Mouse (Mus musculus) gastrocnemius, adult 18-20 months (tissue): ENCODE results near the gene Mpp4. TPM values are rescaled to one million over a fixed set of nuclear protein-coding genes. Genes with fewer than 3 reads are reported as not detected.

Experiments used
- DNase-seq: peaks from one replicate; pipeline ENCODE4 v3.0.0; 2021; ENCODE audit warnings: low spot score
- total RNA-seq, 2 experiments: library from RNA; stranded (reverse); gene quantifications; 2 replicates each; pipeline ENCODE4 v1.2.3; 2021

Mpp4 gene
- total RNA-seq, 2 experiments from 2014 or later: 0.09 to 0.14 TPM

- DNase-seq: no peak
These were observed 4.7 kb upstream of the Mpp4 start for GRCm38 (mm10) chr1:59167654-59168425.

DNA sequence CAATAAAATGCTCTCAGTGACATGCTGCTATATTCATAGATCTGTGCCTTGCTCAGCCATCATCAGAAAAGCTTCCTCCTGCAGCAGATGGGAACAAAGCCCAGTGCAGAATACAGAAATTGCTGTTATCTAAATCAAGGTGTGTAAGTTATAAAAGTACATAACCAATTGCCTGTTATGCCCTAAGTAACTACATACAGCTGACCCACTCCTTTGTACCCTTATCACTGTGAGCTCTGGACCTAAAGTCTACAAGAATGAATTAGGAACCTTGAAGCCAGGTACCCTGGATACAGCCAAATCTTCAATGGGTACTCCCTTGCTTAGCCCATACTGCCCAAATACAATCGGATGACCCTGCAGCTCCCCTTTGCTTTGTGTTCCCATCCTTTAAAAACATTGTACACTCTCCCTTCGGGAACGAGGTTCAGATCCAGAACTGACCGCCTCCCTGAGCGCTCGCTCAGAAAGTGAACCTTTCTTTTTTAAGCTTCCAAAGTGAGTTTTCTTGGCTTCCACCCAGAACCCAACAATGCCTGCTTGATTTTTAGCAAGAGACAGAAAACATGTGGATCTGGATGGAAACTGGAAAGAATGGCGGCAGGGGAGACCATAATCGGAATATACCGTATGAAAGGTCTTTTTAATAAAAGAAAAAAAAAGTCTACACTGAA, 3.2 kb upstream of the Mpp4 start:
- DNase-seq: no peak

DNA sequence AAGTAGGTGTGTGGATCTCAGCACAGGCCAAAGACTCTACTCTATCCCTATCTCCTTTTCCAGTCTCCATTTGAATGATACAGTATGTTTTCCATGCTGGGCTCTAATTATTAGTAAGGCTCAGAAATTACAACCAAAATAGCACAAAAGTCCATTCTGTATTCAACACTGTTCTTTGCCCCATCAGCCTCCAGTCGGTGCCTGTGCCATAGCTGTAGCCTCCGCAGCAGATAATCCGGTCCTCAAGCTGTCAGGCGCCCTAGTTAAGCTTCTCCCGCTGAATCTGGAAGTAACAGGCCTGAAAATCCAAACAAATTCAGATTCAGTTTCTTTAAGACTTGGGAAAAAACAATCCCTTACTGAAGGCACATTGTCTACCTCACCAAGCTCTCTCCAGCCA, 729 bp upstream of the Mpp4 start:
- no peak for DNase-seq

GRCm38 (mm10) chr1:59162309-59163024, 722 bp downstream of the Mpp4 start:
- no peak for DNase-seq

GRCm38 (mm10) chr1:59161396-59161795, 1.8 kb downstream of the Mpp4 start:
- no peak for DNase-seq

DNA sequence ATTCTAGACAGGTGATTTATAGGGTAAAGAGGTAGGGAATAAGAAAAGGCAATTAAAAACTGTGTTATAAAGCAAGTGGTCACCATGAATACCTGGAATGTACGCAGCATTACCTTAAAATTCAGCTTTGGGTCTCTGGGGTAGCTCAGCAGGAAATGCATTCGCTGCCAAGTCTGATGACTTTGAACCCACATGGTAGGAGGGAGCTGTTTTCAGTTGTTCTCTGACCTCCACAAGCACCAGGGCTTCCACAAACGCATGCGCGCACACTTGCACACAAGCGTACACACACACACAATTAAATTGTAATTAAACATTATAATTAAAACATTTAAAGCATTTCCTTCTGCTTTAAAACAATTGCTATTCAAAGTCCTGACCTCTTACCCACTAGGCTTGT, 2.3 kb downstream of the Mpp4 start:
- no peak for DNase-seq

GRCm38 (mm10) chr1:59159136-59159535, 4.1 kb downstream of the Mpp4 start:
- no peak for DNase-seq

DNA sequence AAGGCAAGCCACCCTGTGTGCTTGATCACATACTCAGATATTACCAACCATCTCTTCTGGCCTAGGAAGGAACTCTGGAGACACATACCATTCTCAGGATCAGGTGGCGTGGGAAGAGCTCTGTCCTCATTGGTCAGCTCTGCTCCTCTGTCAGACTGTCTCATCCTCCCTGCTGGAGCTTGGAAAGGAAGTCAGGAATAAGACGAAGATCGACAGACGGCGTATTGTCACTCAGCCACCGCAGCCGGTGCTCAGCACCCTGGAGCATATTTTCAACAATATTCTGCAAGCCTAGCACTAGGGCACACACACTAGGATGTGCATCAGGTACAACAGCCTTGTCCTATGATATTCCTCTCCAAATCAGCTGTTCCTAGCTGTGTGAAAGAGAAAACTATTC, 4.7 kb downstream of the Mpp4 start:
- DNase-seq: no peak

GRCm38 (mm10) chr1:59157846-59158245, 5.3 kb downstream of the Mpp4 start:
- no peak for DNase-seq

DNA sequence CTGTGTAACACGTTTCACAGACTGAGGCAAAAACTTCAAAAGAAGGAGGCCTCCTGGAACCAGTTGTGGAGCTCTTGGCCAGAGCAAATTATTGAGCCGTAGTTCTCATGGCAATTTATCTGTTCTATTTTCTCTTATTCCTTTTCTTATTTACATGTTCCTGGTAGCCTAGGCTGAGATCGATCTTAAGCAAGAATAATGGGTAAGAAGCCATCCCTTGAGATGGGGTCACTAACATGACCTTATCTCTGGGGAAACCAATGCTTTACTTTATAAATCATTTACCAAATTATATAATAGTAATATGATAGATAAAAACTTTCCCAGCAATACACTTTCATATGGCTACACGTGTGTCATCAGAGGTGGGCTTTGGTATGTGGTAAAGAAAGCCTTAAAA, 10.8 kb downstream of the Mpp4 start:
- no peak for DNase-seq

GRCm38 (mm10) chr1:59150542-59150941, 12.6 kb downstream of the Mpp4 start:
- DNase-seq: no peak

- DNase-seq: peak; percentile 9
These were observed 18.6 kb downstream of the Mpp4 start for GRCm38 (mm10) chr1:59144543-59144942.

GRCm38 (mm10) chr1:59142809-59143208, 20.4 kb downstream of the Mpp4 start:
- DNase-seq: peak; percentile 55

DNA sequence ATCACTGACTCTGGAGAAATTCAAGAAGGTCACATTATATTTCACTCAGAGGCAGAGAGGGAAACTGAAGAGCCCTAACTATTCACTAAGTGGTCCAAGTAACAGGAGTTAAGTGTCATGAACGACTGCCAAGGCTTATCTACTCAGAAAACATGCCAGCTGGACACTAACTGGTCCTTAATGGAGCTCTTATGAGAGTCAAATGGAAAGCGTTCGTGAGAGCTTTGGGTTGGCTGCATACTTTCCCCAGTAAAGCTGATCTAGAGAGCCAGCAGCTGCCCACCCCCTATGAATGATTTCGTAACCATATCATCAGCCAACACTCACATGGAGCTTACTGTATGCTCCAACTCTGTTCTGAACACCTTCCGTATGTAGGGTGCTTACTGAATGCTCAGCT, 28.8 kb downstream of the Mpp4 start:
- no peak for DNase-seq

DNA sequence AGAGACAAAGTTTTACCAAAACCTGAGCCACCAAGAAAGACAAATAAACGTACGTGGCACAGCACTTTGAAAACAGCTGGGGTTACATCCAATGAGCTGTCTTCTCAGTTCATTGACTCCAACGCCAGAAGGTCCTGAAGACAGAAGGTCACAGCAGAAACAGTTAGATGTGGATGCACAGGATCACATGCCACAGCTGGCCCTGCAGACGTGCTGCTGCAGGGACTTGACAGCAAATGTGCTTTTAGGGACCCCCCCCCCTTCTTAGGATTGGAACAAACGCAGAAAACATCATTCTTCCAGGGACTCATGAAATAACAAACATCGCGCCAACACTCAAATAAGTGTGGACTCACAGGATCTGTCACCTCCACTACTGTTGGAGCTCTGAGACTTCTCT, 34.3 kb downstream of the Mpp4 start:
- DNase-seq: no peak

DNA sequence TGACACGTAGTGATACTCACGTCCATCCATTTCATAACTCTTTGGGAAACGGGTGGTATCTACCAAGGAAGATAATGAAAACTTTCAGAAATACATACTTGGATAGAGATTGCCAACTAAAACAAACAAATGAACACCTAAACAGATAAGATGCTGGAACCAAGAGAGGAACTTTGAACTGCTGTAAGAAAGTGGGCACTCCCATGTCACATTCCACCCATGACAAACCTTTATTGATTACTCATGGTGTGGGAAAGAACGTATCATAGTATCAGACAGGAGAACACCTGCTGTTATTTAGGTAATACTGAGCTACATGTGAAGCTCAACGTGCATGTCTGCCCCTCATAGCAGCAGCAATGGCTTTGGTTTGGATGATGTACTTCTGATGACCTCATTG, 37.6 kb downstream of the Mpp4 start:
- no peak for DNase-seq

- peak; percentile 86 for DNase-seq
These were observed 43.3 kb downstream of the Mpp4 start, which contains the start of gene Tmem237 for GRCm38 (mm10) chr1:59119720-59120457. Gene Tmem237 (minus strand): TSS chr1:59120408.

GRCm38 (mm10) chr1:59110524-59110923, 52.7 kb downstream of the Mpp4 start:
- DNase-seq: no peak

DNA sequence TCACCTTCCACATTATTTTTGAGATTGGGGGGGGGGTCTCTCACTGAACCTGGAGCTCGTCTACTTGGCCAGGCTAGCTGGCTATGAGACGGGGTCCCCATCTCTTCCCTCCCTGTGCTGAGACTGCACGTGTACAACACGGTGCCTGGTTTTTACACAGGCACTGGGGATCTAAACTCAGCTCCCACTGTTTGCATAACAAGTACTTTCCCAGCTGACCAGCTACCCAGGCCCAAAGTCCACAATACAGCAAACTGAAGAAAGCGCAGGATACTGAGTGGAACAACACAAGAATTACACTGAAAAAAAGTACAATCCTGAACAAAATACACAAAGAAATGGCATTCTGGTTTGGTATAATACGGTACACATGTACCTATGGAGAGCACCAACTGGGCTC, 61.1 kb downstream of the Mpp4 start:
- DNase-seq: no peak

DNA sequence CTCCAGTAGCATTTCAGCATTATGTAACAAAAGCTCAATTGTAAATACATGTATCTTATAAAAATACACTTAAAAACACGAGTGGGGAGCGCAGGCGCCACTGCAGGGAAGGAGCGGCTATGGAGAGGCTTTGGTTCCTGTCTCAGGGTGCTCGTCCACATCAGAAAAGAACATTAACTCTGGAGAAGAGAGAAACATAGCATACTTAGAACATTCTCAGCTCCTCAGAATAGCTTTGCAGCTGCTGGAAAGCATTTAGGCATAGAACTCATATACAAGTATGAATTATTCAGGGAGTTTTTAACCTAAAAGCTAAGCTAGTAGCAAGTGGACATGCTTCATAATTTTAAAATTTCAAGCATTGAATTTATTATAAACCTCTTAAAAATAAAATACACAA, 62.2 kb downstream of the Mpp4 start:
- no peak for DNase-seq

DNA sequence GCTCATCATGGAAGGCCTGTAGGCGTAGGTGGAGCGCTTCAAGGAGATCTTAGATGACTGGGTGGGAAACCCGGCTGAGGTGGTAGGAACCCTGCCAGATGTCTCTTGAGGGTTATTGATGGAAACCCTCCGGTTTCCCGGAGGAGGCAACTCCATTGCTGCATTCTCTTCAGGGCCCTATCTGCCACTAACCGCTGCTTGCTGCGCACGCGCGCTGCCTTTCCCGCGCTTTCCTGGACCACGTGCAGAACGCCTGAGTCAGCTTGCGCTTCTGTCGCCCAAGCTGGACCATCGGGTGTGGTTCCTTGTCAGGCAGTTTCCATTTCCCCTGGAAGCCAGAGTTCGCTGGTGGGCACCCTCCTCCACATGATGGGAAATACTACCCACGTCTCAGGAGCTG, 68.5 kb downstream of the Mpp4 start, which contains the start of gene C2cd6:
Gene C2cd6, minus strand, starts transcription at position 196 of the 400 bp plus-strand sequence.
- no peak for DNase-seq
